Mouse (Mus musculus) kidney, adult 2 months (tissue): ENCODE data around the gene Kcnk10.

Experiments
- CTCF ChIP-seq: fragments of 200-500 bp; conservative IDR thresholded peaks from 2 replicates; pipeline ENCODE4 v1.5.1; 2011; ENCODE audit warnings: low read depth, mild to moderate bottlenecking, control low read depth, low read length, moderate library complexity, mixed read lengths; ENCODE audit not compliant: insufficient read depth, insufficient read length
- POLR2A ChIP-seq: fragments of 200-500 bp; IDR thresholded peaks from one replicate; pipeline ENCODE4 v1.6.1; 2011; ENCODE audit warnings: low read depth, low read length, control low read depth

- no peak for TF ChIP-seq POLR2A
- no peak for TF ChIP-seq CTCF
Measured at GRCm38 (mm10) chr12:98602114-98602513, 24.0 kb upstream of the Kcnk10 start.
